Mouse (Mus musculus): ENCODE data around the gene Efemp2.

DNA sequence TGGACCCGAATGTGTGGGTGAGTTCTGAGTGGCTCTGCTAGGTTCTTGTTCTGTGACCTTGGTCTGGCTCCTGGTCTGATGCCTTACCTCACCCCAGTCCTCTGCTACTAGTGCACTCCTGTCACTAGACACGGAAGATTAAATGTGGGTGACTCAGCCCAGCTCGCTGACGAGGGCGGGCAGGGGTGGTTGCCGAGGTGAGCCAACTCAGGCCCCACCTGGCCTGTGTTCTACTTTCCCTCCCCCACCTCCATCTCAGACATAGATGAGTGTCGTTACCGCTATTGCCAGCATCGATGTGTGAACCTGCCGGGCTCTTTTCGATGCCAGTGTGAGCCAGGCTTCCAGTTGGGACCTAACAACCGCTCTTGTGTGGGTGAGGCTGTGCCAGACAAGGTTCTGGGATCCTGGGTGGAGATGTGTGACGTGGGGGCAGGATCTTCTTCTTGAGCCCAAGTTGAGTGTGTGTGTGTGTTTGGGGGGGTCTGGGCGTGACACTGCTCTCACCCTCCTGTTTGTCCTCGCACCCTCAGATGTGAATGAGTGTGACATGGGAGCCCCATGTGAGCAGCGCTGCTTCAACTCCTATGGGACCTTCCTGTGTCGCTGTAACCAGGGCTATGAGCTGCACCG lies 4.0 kb downstream of the Efemp2 start:
- TF ChIP-seq POLR2A (IDR thresholded peaks at IDR 0.05; ENCODE audit: insufficient read length, low read depth) (no peak), MAX (IDR thresholded peaks at IDR 0.05; ENCODE audit: low read depth) (no peak), TCF12 (IDR thresholded peaks at IDR 0.05; ENCODE audit: insufficient read depth, poor library complexity, severe bottlenecking) (no peak), USF1 (IDR thresholded peaks at IDR 0.05; ENCODE audit: low read depth) (no peak), MYOG (IDR thresholded peaks at IDR 0.05; ENCODE audit: control insufficient read depth in 1 of 3, insufficient read depth in 1 of 3, insufficient read length in 2 of 3, low read depth in 2 of 3) (no peak), E2F4 (IDR thresholded peaks at IDR 0.05; ENCODE audit: insufficient read depth) (no peak), POLR2AphosphoS2 (IDR thresholded peaks at IDR 0.05; ENCODE audit: insufficient read length, low read depth) (peak; percentile 5), MYOD1 (IDR thresholded peaks at IDR 0.05; ENCODE audit: control insufficient read depth in 1 of 3, insufficient read length in 2 of 3, low read depth in 2 of 3) (no peak), REST (IDR thresholded peaks at IDR 0.05; ENCODE audit: insufficient read depth, insufficient read length) (no peak)

Data from myocyte (in vitro differentiated cells).